Mouse (Mus musculus) brain, embryonic 14.5 days (tissue): Measurements from ENCODE around the gene H2-Aa. TPM values are rescaled to one million over a fixed set of nuclear protein-coding genes. Genes with fewer than 3 reads are reported as not detected.

ENCODE experiments used
- DNase-seq: peaks from one replicate; pipeline ENCODE4 v3.0.0-alpha.2; 2011; ENCODE audit warnings: low read depth
- CTCF ChIP-seq: fragments of 200-500 bp; IDR thresholded peaks from 2 replicates; pipeline ENCODE4 v1.5.1; 2012; ENCODE audit warnings: inconsistent platforms, mild to moderate bottlenecking, moderate library complexity, borderline replicate concordance; ENCODE audit not compliant: insufficient read depth, insufficient read length; ENCODE audit errors: extremely low read depth
- POLR2A ChIP-seq: fragments of 200-500 bp; IDR thresholded peaks from 2 replicates; pipeline ENCODE4 v1.6.1; 2012; ENCODE audit warnings: mild to moderate bottlenecking, inconsistent platforms, borderline replicate concordance; ENCODE audit not compliant: poor library complexity, insufficient read depth, insufficient read length, severe bottlenecking; ENCODE audit errors: extremely low read depth
- polyA plus RNA-seq: library from polyadenylated mRNA; depleted of rRNA; stranded (reverse); fragments of >200 nt; gene quantifications from 2 replicates; pipeline ENCODE4 v1.2.3, GENCODE M21; 2012

The H2-Aa gene
- polyA plus RNA-seq, 1 experiment, result 0.51 TPM

- TF ChIP-seq POLR2A (peak; percentile 32; the same call in 1 of the 2 replicates), CTCF (no peak)
- peak; percentile 87 for DNase-seq
These were observed 22.2 kb upstream of the H2-Aa start for GRCm38 (mm10) chr17:34309683-34310385.

DNA sequence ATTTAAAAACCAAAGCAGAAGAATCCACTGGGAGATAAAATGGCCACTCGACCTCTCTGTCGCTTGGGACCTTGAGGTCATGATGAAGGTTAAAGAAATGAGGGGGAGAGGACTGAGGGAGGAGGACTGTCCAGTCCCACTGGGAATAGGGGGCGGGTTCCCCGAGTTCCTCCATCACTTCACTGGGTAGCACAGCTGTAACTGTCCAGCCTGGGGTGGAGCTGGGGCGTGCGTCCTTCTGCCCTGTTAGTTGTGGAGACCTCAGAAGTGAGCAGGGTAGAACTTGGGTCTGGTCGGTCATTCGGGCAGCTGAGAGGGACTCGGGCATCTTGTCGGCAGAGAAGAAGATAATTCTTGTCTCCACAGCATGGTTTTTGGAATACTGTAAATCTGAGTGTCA, 21.6 kb upstream of the H2-Aa start:
- TF ChIP-seq POLR2A (no peak), CTCF (no peak)
- DNase-seq, result no peak

DNA sequence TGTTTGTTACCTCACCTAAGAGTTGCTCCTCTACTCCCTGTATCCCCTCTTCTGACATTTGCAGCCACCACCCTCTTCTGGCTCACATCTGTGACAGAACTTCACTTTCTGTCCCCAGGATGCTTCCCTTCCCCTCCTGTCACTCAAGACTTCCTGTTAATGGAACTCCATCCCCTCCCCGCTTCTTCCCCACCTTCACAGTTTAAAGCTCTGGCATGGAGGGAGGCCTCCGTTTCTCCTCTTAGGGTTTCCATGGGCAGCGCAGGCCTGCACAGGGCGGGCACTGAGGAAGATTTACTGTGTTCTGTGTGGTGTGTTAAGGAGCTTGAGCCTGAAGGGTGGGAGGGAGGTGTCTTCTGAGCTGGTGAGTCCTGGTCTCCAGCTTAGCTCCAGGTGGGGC, 20.5 kb upstream of the H2-Aa start:
- TF ChIP-seq CTCF (no peak), POLR2A (no peak)
- DNase-seq, result no peak

DNA sequence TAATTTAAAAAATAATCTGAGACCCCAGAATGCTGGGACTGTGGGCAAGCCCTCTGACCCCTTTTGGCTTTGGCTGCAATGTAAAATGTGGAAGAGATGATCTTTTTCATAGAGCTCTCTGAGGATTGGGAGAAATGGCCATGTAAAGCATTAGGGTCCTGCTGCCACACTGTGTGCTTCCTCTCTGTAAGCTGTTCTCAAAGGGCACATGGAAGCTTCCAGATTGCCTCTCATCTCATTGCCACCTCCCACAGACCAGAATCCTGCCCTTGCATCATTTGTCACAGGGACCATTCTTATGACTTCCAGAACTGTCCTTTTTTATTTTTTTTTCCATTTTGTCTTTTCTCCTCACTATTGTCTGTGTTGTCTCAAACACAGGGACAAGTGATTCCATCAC, 19.6 kb upstream of the H2-Aa start:
- DNase-seq, result no peak
- TF ChIP-seq POLR2A (no peak), CTCF (no peak)

- no peak for DNase-seq
- TF ChIP-seq CTCF, result no peak
- TF ChIP-seq POLR2A, result no peak
These were observed 18.8 kb upstream of the H2-Aa start for GRCm38 (mm10) chr17:34306407-34306806.

GRCm38 (mm10) chr17:34305380-34306030, 17.9 kb upstream of the H2-Aa start, which contains the start of gene H2-Eb1:
Gene H2-Eb1 (plus strand): TSS chr17:34305867.
- DNase-seq, result peak; percentile 95
- TF ChIP-seq POLR2A (no peak), CTCF (no peak)

- DNase-seq, result peak; percentile 73
These were observed 17.1 kb upstream of the H2-Aa start for GRCm38 (mm10) chr17:34304751-34305150.

GRCm38 (mm10) chr17:34303789-34304188, 16.2 kb upstream of the H2-Aa start:
- DNase-seq, result no peak
- TF ChIP-seq POLR2A, result no peak
- TF ChIP-seq CTCF, result no peak

More at GRCm38 (mm10) chr17:34304751-34305150, 17.1 kb upstream of the H2-Aa start:
- TF ChIP-seq POLR2A, result no peak
- TF ChIP-seq CTCF, result no peak

DNA sequence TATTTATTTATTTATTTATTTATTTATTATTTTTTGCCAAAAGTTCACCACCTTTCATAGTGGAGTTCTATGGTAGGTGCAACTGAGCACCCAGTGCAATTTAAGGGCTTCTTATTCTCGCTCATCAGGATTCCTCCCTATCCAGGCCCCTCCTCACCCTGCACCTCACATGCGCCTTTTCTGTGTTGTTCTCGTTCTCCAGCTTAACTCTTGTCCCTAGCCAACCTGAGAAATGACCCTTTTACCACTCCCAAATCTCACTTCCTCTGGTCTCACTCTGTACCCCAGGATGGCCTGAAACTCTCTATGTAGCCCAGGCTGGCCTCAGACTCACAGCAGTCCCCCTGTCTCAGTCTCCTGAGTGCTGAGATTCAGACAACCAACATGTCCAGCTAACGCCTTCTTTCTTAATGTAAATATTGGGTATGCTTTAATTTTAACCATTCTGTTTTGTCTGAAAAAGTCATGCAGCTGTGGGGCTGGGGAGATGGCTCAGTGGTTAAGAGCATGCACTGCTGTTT, 14.1 kb upstream of the H2-Aa start:
- DNase-seq, result no peak
- no peak for TF ChIP-seq POLR2A
- TF ChIP-seq CTCF, result no peak

DNA sequence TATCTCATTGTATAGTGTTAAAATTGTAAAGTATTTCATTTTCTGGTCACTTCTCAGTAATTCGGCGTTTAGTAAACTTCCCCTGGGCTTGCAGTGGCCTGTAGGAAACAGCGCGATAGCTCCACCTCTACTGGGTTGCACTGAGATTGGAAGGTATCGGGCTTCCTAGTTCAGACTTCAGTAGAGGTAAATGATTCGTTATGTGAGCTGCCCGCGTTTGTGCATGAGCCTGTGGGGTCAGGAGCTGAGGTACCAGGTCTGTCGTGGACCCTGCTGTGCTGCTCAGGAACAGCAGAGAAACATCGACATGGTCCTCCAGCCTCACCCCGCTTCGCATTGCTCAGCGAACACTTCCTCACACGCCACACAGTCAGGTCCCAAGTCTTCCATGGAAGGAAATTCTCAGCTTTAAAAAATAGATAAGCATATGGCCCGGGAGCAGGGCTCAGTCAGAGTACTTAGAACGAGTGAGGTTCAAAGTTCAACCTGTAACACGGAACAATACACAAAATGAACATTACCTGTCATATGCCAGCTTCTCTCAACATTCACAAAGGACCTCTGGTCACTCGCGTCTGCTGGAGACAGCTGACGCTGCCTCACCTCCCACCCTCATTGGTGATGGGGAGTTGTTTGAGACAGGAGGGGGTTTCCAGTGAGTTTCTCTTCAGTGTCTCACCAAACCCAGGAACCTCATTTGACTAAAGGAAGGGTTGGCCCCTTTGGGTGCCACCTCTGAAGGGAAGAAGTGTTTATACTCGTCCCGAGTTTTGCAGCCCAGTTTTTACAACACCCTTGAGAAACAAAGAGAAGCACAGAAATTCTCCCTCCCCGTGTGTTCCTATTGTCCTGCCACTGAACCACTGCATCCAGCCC, 13.3 kb upstream of the H2-Aa start:
- TF ChIP-seq POLR2A, result no peak
- TF ChIP-seq CTCF, result no peak
- no peak for DNase-seq

- TF ChIP-seq CTCF (no peak), POLR2A (no peak)
- DNase-seq, result no peak
These were observed 12.4 kb upstream of the H2-Aa start for GRCm38 (mm10) chr17:34300071-34300470.

DNA sequence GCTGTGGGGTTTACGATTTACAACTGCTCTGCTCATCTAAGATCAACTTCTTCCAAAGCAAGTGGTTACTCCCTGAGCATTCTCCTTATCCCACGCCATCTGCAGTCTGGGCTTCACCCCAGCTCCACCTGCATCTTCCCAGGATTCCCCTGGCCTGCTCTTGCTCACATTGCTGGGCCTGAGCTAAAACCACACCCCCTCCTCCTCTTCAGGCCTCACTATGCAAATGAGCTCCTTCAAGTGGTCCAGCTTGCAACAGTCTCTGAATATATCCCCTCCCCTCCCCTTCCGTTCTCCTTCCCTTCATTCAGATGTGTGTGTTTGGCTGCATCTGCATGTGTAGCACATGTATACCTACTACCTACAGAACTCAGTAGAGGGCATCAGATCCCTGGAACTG, 11.7 kb upstream of the H2-Aa start:
- DNase-seq, result peak; percentile 32
- TF ChIP-seq CTCF (no peak), POLR2A (no peak)
